Mouse (Mus musculus) WW6 (cell line): ENCODE results near the gene Ppp5c.
A peak's percentile ranks its signal among the peaks of the same experiment; 100 is the strongest.
"Not testable (repeated sequence)": the region's sequence is repeated elsewhere in the genome, so short reads cannot be mapped to it uniquely, and the experiment has no call there.

Source experiments
- DNase-seq: peaks from one replicate; pipeline ENCODE4 v3.0.0-alpha.2; 2013; ENCODE audit warnings: low read depth, low spot score

The Ppp5c gene

GRCm38 (mm10) chr7:17027588-17028343 is at the start of gene Ppp5c:
Gene Ppp5c, minus strand, starts transcription at chr7:17027924.
- DNase-seq = peak; percentile 68

- DNase-seq = no peak
Measured at GRCm38 (mm10) chr7:17076542-17076941, 48.8 kb upstream of the Ppp5c start.

GRCm38 (mm10) chr7:17073904-17074615 is 46.3 kb upstream of the Ppp5c start, which contains the start of gene Psg16:
Gene Psg16, plus strand, starts transcription at chr7:17074040.
- no peak for DNase-seq

- DNase-seq = no peak
Measured at GRCm38 (mm10) chr7:17073513-17073903, 45.8 kb upstream of the Ppp5c start.

GRCm38 (mm10) chr7:17067651-17068050 is 39.9 kb upstream of the Ppp5c start:
- DNase-seq = not testable (repeated sequence)

- DNase-seq = no peak
Measured at GRCm38 (mm10) chr7:17067000-17067399, 39.3 kb upstream of the Ppp5c start.

GRCm38 (mm10) chr7:17066412-17066811 is 38.7 kb upstream of the Ppp5c start:
- no peak for DNase-seq

- DNase-seq = no peak
Measured at GRCm38 (mm10) chr7:17065620-17066019, 37.9 kb upstream of the Ppp5c start.

GRCm38 (mm10) chr7:17062845-17063244 is 35.1 kb upstream of the Ppp5c start:
- no peak for DNase-seq

- no peak for DNase-seq
Measured at GRCm38 (mm10) chr7:17062389-17062788, 34.7 kb upstream of the Ppp5c start, which contains the start of gene Hif3a. Gene Hif3a, minus strand, starts transcription at chr7:17062427.

GRCm38 (mm10) chr7:17060782-17061605 is 33.3 kb upstream of the Ppp5c start:
- no peak for DNase-seq

- DNase-seq = no peak
Measured at GRCm38 (mm10) chr7:17060031-17060781, 32.5 kb upstream of the Ppp5c start.

- DNase-seq = no peak
Measured at GRCm38 (mm10) chr7:17059463-17059844, 31.7 kb upstream of the Ppp5c start.

- DNase-seq = no peak
Measured at GRCm38 (mm10) chr7:17058816-17059462, 31.2 kb upstream of the Ppp5c start.

GRCm38 (mm10) chr7:17058071-17058689 is 30.5 kb upstream of the Ppp5c start:
- DNase-seq = no peak

- no peak for DNase-seq
Measured at GRCm38 (mm10) chr7:17056601-17057523, 29.1 kb upstream of the Ppp5c start.

GRCm38 (mm10) chr7:17056081-17056581 is 28.4 kb upstream of the Ppp5c start:
- DNase-seq = peak; percentile 93

- DNase-seq = no peak
Measured at GRCm38 (mm10) chr7:17055287-17055946, 27.7 kb upstream of the Ppp5c start.
